Mouse (Mus musculus): ENCODE measurements around the gene Tbcb. TPM values are rescaled to one million over a fixed set of nuclear protein-coding genes. Genes with fewer than 3 reads are reported as not detected.

Tbcb gene
- polyA plus RNA-seq, 1 experiment = not detected

DNA sequence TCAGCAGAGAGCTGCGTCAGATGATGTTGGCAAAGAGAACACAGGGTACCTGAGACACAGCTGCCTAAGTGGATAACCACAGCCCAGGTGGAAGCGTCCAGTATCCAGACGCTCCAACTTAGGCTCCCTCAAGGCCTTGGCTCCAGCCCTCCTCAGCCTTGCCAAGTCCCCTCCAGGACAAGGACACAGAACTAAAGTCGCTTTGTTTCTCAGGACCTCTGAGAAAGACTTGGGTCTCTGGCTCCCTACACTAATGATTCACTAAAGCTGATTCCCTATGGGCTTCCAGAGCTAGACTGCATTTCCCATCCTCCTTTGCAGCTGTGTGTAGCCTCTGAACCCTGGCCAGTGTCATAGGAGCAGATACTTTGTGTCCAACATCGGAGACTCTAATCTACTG is 31.9 kb downstream of the Tbcb start:
- Histone ChIP-seq H3K4me1 (ENCODE audit: control insufficient read depth, insufficient read depth, low read length) (no peaks in the 10 kb centered on the region), H3K4me3 (ENCODE audit: insufficient read depth, low read depth, low read length) (no peak overlapping the region), H3K27ac (ENCODE audit: insufficient read depth, low read depth, low read length) (no peak overlapping the region)
- no peak for TF ChIP-seq CTCF (IDR thresholded peaks at IDR 0.05; ENCODE audit: insufficient read depth, low read depth, low read length)
- no peak for TF ChIP-seq POLR2A (IDR thresholded peaks at IDR 0.05; ENCODE audit: insufficient read depth, low read depth, low read length)
- 65% methylated on average over 5 of the region's 5 CpGs for WGBS

DNA sequence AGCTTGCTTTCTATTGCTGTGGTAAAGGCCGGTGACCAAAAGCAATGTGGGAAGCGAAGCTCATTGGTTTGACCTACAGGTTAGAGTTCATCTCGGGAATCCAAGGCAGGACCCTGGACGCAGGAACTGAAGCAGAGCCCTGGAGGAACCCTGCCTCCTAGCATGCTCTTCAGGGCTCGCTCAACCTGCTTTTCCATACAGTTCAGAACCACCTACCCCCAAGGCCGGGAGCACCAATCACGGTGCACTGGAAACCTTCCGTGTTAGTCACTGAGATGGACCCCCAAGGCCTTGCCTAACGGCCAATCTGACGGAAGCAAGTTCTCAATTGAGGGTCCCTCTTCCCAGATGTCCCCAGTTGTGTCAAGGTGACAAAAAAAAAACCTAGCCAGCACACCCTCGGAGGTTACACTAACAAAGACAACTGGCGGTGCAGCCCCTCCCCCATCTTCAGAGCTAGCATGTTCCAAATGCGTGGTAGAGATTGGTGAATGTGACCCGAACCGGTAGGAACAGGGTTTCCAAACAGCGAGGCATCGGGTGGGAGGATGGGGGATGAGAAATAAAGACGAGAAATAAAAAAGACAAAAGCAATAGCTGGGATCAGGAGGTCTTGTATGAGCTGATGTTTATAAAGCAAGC is 32.5 kb downstream of the Tbcb start:
- Histone ChIP-seq H3K27ac (ENCODE audit: insufficient read depth, low read depth, low read length) (no peak overlapping the region), H3K4me1 (ENCODE audit: control insufficient read depth, insufficient read depth, low read length) (no peaks in the 10 kb centered on the region), H3K4me3 (ENCODE audit: insufficient read depth, low read depth, low read length) (no peak overlapping the region)
- WGBS = 80% methylated on average over 18 of the region's 18 CpGs
- TF ChIP-seq CTCF (IDR thresholded peaks at IDR 0.05; ENCODE audit: insufficient read depth, low read depth, low read length) = no peak

DNA sequence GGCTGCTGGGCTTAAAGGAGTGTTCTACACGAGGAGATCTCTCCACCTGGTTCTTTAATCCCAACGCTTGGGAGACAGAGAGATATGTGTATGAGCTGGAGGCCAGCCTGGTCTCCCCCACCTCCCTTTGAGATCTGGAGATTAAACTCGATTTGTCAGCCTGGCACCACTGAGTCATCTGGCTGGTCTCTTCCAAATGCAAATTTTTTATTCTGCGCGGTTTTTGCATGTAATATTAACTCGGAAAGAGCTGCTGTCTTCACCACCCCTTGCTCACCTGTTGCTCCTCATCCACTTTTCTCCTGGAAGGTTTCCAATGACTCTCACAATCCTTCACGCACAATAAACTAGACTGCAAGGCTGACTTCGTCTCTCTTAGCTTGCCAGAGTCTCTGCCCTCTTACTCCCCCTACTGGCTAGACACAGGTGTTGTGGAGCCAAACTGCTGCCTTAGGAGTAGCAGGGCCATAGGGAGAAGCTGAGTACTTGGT is 33.5 kb downstream of the Tbcb start, which contains the start of gene Capns1:
TSS of gene Capns1 (minus strand) at position 331 of the 491 bp plus-strand sequence.
- Histone ChIP-seq H3K27ac (ENCODE audit: insufficient read depth, low read depth, low read length) (no peak within 1 kb of the TSS), H3K4me3 (ENCODE audit: insufficient read depth, low read depth, low read length) (no peak within 1 kb of the TSS), H3K4me1 (ENCODE audit: control insufficient read depth, insufficient read depth, low read length) (no peaks in the 10 kb centered on the region)
- 1% methylated on average over 8 of the region's 8 CpGs for WGBS
- 0 out of 2 replicates have a peak, but pooled peaks have one; percentile 31 for TF ChIP-seq CTCF (IDR thresholded peaks at IDR 0.05; ENCODE audit: insufficient read depth, low read depth, low read length)
- no peak for TF ChIP-seq POLR2A (IDR thresholded peaks at IDR 0.05; ENCODE audit: insufficient read depth, low read depth, low read length)

GRCm38 (mm10) chr7:30197592-30198129 is 34.4 kb downstream of the Tbcb start:
- no peak overlapping the region for H3K4me3 ChIP-seq (ENCODE audit: insufficient read depth, low read depth, low read length)
- TF ChIP-seq CTCF (IDR thresholded peaks at IDR 0.05; ENCODE audit: insufficient read depth, low read depth, low read length) (no peak), POLR2A (IDR thresholded peaks at IDR 0.05; ENCODE audit: insufficient read depth, low read depth, low read length) (no peak)
- H3K4me1 ChIP-seq (ENCODE audit: control insufficient read depth, insufficient read depth, low read length) = peaks cover 7% of the 10 kb centered on the region
- 75% methylated on average over 5 of the region's 5 CpGs for WGBS
- H3K27ac ChIP-seq (ENCODE audit: insufficient read depth, low read depth, low read length) = no peak overlapping the region

- WGBS = 73% methylated on average over 6 of the region's 6 CpGs
- no peak overlapping the region for H3K4me3 ChIP-seq (ENCODE audit: insufficient read depth, low read depth, low read length)
- TF ChIP-seq POLR2A (IDR thresholded peaks at IDR 0.05; ENCODE audit: insufficient read depth, low read depth, low read length) = no peak
- TF ChIP-seq CTCF (IDR thresholded peaks at IDR 0.05; ENCODE audit: insufficient read depth, low read depth, low read length) = no peak
- H3K4me1 ChIP-seq (ENCODE audit: control insufficient read depth, insufficient read depth, low read length) = peaks cover 7% of the 10 kb centered on the region
- H3K27ac ChIP-seq (ENCODE audit: insufficient read depth, low read depth, low read length) = no peak overlapping the region
Observed at GRCm38 (mm10) chr7:30196171-30196570, 35.9 kb downstream of the Tbcb start.

GRCm38 (mm10) chr7:30195461-30195860 is 36.6 kb downstream of the Tbcb start:
- WGBS = 74% methylated on average over 6 of the region's 6 CpGs
- no peak for TF ChIP-seq POLR2A (IDR thresholded peaks at IDR 0.05; ENCODE audit: insufficient read depth, low read depth, low read length)
- TF ChIP-seq CTCF (IDR thresholded peaks at IDR 0.05; ENCODE audit: insufficient read depth, low read depth, low read length) = no peak
- H3K4me3 ChIP-seq (ENCODE audit: insufficient read depth, low read depth, low read length) = no peak overlapping the region
- H3K4me1 ChIP-seq (ENCODE audit: control insufficient read depth, insufficient read depth, low read length) = peaks cover 7% of the 10 kb centered on the region
- H3K27ac ChIP-seq (ENCODE audit: insufficient read depth, low read depth, low read length) = no peak overlapping the region

- Histone ChIP-seq H3K27ac (ENCODE audit: insufficient read depth, low read depth, low read length) (peak overlapping the region; percentile 54), H3K4me3 (ENCODE audit: insufficient read depth, low read depth, low read length) (peak overlapping the region; percentile 92), H3K4me1 (ENCODE audit: control insufficient read depth, insufficient read depth, low read length) (peaks cover 7% of the 10 kb centered on the region)
- TF ChIP-seq CTCF (IDR thresholded peaks at IDR 0.05; ENCODE audit: insufficient read depth, low read depth, low read length) (no peak), POLR2A (IDR thresholded peaks at IDR 0.05; ENCODE audit: insufficient read depth, low read depth, low read length) (peak; percentile 51)
- WGBS = under 1% methylated on average over 28 of the region's 28 CpGs
Observed at GRCm38 (mm10) chr7:30194884-30195283, 37.2 kb downstream of the Tbcb start.

- peak overlapping the region; percentile 92 for H3K4me3 ChIP-seq (ENCODE audit: insufficient read depth, low read depth, low read length)
- peaks cover 7% of the 10 kb centered on the region for H3K4me1 ChIP-seq (ENCODE audit: control insufficient read depth, insufficient read depth, low read length)
- peak overlapping the region; percentile 54 for H3K27ac ChIP-seq (ENCODE audit: insufficient read depth, low read depth, low read length)
- under 1% methylated on average over 26 of the region's 26 CpGs for WGBS
- 0 out of 2 replicates have a peak, but pooled peaks have one; percentile 2 for TF ChIP-seq CTCF (IDR thresholded peaks at IDR 0.05; ENCODE audit: insufficient read depth, low read depth, low read length)
- no peak for TF ChIP-seq POLR2A (IDR thresholded peaks at IDR 0.05; ENCODE audit: insufficient read depth, low read depth, low read length)
Observed at GRCm38 (mm10) chr7:30194101-30194831, 37.8 kb downstream of the Tbcb start.

DNA sequence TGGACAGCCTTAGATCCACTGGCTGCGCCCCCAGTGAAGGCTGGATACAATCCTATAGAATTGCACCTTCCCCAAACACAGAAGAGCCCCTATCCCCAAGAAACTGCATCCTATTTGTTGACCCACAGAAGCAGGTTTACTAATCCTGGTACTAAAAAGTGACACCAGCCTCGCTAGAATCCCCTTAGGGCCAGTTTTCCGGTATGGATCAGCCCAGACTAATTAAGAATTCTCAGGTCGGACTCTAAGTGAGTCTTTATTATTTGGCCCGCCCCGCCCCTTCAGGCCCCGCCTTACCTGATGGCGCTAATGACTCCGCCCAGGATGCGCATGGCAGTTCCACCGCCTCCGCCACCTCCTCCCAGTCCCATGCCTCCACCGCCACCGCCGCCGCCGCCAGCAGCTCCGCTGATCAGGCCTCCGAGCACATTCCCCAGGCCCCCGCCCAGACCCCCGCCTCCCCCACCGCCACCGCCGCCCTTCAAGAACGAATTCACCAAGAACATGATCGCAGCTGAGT is 38.4 kb downstream of the Tbcb start:
- no peak for TF ChIP-seq CTCF (IDR thresholded peaks at IDR 0.05; ENCODE audit: insufficient read depth, low read depth, low read length)
- no peak for TF ChIP-seq POLR2A (IDR thresholded peaks at IDR 0.05; ENCODE audit: insufficient read depth, low read depth, low read length)
- peaks cover 7% of the 10 kb centered on the region for H3K4me1 ChIP-seq (ENCODE audit: control insufficient read depth, insufficient read depth, low read length)
- H3K4me3 ChIP-seq (ENCODE audit: insufficient read depth, low read depth, low read length) = peak overlapping the region; percentile 92
- H3K27ac ChIP-seq (ENCODE audit: insufficient read depth, low read depth, low read length) = no peak overlapping the region
- WGBS = 1% methylated on average over 26 of the region's 26 CpGs
